Mouse (Mus musculus): ENCODE measurements around the gene Mpig6b.

GRCm38 (mm10) chr17:35094475-35095365 is 28.7 kb upstream of the Mpig6b start:
- TF ChIP-seq CTCF (IDR thresholded peaks at IDR 0.05; ENCODE audit: borderline replicate concordance, extremely low read depth, insufficient read depth, insufficient read length): no peak
- TF ChIP-seq POLR2A (IDR thresholded peaks at IDR 0.05; ENCODE audit: borderline replicate concordance, extremely low read depth, insufficient read depth, insufficient read length, poor library complexity, severe bottlenecking): no peak

Data from brain, embryonic 14.5 days (tissue).